Mouse (Mus musculus) E14TG2a.4 (cell line): ENCODE results near the gene Gja1.

ENCODE experiments used
- H3K27me3 ChIP-seq: 2 replicates; pipeline ENCODE4 v1.6.1; 2014; ENCODE audit warnings: low read length, control low read depth; ENCODE audit not compliant: insufficient read depth
- H3K36me3 ChIP-seq: 2 replicates; pipeline ENCODE4 v1.6.1; 2014; ENCODE audit warnings: low read length, control low read depth; ENCODE audit not compliant: insufficient read depth
- H3K4me1 ChIP-seq: replicated peaks from 2 replicates; pipeline ENCODE4 v1.6.1; 2014; ENCODE audit warnings: low read depth, low read length, control low read depth
- H3K4me3 ChIP-seq: replicated peaks from 2 replicates; pipeline ENCODE4 v1.5.1; 2014; ENCODE audit warnings: mild to moderate bottlenecking, low read length
- H3K9me3 ChIP-seq: 2 replicates; pipeline ENCODE4 v1.6.1; 2014; ENCODE audit warnings: low read length, control low read depth
- CTCF ChIP-seq: conservative IDR thresholded peaks from 2 replicates; pipeline ENCODE4 v1.5.1; 2014; ENCODE audit warnings: low read length
- NANOG ChIP-seq: IDR thresholded peaks from 2 replicates; pipeline ENCODE4 v1.6.1; 2014; ENCODE audit warnings: borderline replicate concordance, low read length, mixed read lengths
- POU5F1 ChIP-seq: IDR thresholded peaks from 2 replicates; pipeline ENCODE4 v1.6.1; 2014; ENCODE audit warnings: low read length, borderline replicate concordance

The Gja1 gene

DNA sequence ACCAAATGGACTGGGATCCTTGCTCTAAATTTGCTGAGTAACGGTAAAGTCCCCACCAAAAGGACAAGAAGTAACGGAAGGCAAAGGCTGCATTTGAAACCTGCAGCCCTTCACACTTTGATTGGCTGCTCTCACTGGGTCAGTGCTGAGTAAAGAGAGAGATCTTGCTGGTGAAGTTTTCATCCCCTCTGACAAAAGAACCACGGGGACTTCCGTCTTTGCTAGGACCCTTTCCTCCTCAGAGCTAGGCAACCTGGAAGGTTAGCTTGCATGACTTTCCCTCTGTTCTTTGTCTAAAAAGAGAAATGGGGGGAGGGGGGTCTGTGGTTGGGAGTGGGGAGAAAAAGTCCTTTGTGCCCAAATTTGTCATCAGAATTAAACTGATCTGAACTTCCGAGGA is 51.9 kb downstream of the Gja1 start:
- Histone ChIP-seq H3K27me3 (no peaks in the 10 kb centered on the region), H3K4me3 (no peak overlapping the region), H3K4me1 (peaks cover 81% of the 10 kb centered on the region), H3K36me3 (no peaks in the 10 kb centered on the region), H3K9me3 (no peaks in the 10 kb centered on the region)
- TF ChIP-seq NANOG: no peak
- no peak for TF ChIP-seq CTCF
- no peak for TF ChIP-seq POU5F1

DNA sequence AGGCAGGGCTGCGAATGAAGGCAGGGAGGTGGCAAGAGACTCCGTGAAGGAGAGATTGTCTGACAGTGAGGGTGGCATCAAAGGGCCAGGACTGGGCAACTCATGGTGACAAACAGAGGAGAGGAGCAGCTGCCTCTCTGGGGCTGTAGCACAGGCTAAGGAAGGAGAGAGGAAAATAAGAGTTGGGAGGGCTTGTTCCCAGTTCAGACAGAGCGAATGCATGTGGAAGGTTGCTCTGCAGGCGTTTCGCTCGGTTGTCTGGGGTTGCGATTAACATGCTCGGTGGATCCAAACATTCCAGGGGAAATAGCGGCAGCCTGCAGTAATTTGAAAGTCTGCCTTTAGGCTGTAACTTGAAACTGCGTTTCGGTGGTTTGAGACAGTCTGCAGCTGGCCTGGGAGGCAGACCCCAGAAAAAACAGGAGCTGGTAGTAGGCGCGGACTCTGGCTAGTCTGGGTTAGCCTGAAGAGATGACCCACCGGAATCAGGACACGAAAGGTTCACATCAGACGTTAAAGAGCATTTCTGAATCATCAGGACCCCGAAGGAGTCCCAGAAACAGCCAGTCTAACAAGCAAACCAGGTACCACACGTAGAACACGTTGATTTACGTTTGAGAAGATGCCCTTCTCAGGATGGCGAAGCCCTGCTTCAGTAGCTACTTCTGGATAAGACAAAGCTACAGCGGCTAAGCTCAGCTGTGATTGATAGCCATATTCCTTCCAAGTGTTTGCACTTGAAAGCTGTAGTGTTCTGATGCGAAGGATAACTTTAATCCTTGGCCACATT is 54.7 kb downstream of the Gja1 start:
- Histone ChIP-seq H3K9me3 (no peaks in the 10 kb centered on the region), H3K36me3 (no peaks in the 10 kb centered on the region), H3K4me1 (peaks cover 58% of the 10 kb centered on the region), H3K27me3 (0 out of 2 replicates have a peak, but pooled peaks cover 3% of the 10 kb centered on the region), H3K4me3 (peak overlapping the region; percentile 62)
- no peak for TF ChIP-seq POU5F1
- TF ChIP-seq NANOG: no peak
- TF ChIP-seq CTCF: no peak

DNA sequence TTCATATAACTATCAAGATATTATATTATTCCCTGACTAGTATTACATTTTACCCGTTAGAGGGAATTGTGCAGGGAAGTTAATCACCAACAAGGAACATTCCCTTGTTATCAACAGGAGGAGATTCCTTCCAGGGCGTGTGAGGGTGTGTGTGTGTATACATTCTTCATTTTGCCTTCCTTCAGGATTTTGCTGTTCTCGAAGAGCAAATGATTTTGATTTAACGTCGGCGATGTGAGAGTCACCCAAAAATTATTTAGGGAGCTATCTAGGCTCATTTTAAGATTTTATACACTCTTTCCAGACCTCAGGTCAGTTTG is 55.2 kb downstream of the Gja1 start:
- Histone ChIP-seq H3K4me1 (peaks cover 55% of the 10 kb centered on the region), H3K4me3 (peak overlapping the region; percentile 62), H3K9me3 (no peaks in the 10 kb centered on the region), H3K36me3 (no peaks in the 10 kb centered on the region), H3K27me3 (0 out of 2 replicates have a peak, but pooled peaks cover 3% of the 10 kb centered on the region)
- TF ChIP-seq NANOG (no peak), CTCF (no peak), POU5F1 (no peak)

DNA sequence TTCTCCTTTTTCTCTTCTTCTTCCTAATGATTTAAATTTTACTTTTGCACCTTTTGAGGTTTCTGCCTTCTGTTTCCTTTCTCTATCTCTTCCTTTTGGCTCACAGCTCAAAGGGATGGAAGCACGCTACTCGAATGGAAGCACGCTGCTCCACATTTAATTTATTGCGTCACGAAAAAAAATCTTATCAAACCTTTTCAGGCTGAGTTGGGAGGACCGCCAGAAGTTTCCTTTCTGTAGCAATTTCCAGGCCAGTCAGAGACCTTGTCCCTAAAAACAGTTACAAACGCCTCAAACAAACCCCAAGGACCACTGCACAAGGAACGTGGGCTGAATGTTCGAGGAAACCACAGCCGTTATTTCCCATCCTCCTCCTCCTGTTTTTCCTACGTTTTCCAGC is 60.2 kb downstream of the Gja1 start:
- no peak for TF ChIP-seq CTCF
- TF ChIP-seq POU5F1: no peak
- no peaks in the 10 kb centered on the region for H3K9me3 ChIP-seq
- no peak overlapping the region for H3K4me3 ChIP-seq
- H3K36me3 ChIP-seq: no peaks in the 10 kb centered on the region
- peaks cover 27% of the 10 kb centered on the region for H3K4me1 ChIP-seq
- H3K27me3 ChIP-seq: 0 out of 2 replicates have a peak, but pooled peaks cover 3% of the 10 kb centered on the region

DNA sequence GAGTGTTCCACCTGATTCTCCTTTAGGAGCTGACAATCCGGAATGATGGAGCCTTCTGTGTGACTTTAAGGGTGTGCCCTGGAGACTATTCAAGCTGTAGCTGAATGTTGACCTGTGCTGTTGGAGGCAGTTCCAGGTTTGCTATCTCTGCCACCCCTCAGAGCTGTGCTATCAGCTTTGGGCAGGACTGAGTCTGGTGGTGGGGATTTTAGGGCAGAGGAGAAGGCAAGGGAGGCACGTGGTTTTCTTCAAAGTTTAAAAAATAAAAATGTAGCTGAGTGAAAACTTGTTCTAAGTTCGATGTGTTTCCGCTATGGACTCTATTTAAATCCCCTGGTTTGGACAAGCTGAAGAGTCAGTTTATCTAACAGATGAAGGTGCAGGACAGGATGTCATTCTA is 62.5 kb downstream of the Gja1 start:
- 0 out of 2 replicates have a peak, but pooled peaks cover 3% of the 10 kb centered on the region for H3K27me3 ChIP-seq
- no peaks in the 10 kb centered on the region for H3K9me3 ChIP-seq
- H3K4me3 ChIP-seq: no peak overlapping the region
- H3K4me1 ChIP-seq: peaks cover 18% of the 10 kb centered on the region
- TF ChIP-seq NANOG (no peak), CTCF (no peak), POU5F1 (no peak)
- no peaks in the 10 kb centered on the region for H3K36me3 ChIP-seq

DNA sequence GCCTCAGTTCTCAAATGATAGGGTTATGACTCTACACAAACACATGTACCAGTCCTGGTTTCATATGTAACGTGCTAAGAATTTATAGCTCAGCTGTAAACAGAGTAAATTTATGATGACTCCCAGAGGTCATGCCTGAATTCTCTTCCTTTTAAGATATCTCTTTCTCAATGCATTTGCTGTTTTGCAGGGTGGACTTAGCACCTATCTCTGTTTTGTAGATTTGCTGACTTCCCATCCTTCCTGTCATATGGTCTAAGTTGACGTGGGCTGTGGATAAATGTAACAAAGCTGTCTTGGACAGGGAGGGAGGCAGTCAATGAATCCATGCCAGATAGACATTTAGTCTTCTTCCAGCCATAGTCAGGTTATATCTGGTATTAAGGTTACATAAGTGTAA is 67.3 kb downstream of the Gja1 start:
- peaks cover 14% of the 10 kb centered on the region for H3K4me1 ChIP-seq
- no peak for TF ChIP-seq POU5F1
- no peak for TF ChIP-seq CTCF
- no peak for TF ChIP-seq NANOG
- H3K27me3 ChIP-seq: no peaks in the 10 kb centered on the region
- H3K4me3 ChIP-seq: no peak overlapping the region
- no peaks in the 10 kb centered on the region for H3K36me3 ChIP-seq
- H3K9me3 ChIP-seq: no peaks in the 10 kb centered on the region

DNA sequence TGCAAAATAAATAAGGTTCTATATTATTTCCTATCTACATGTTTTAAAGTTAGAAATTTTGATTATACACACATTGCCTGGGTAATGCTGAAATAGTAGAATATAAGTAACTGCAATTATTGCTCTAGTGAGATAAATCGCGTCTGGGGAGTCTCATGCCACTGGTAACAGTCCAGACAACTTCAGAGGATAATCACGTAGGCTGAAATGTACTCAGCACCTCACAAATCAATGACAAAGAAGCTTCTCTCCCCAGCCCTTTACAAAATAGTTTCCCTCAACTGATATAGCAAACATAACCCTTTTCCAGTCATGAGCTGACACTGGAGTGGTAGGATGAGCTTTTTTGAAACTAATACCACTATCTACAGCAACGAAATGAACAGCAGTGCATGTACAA is 71.9 kb downstream of the Gja1 start:
- Histone ChIP-seq H3K36me3 (no peaks in the 10 kb centered on the region), H3K4me1 (peaks cover 13% of the 10 kb centered on the region), H3K4me3 (no peak overlapping the region), H3K27me3 (no peaks in the 10 kb centered on the region), H3K9me3 (no peaks in the 10 kb centered on the region)
- TF ChIP-seq CTCF (no peak), NANOG (no peak), POU5F1 (no peak)
